Mouse (Mus musculus) mouse embryonic stem cell (cell line): ENCODE measurements around the gene Fam207a.

Experiments used
- in situ Hi-C, 2 experiments: fragments of 300-500 bp; cut with MboI; formaldehyde crosslinking; loops; 1 replicate in 1 of 2; 3 replicates in 1 of 2; pipeline ENCODE4 v1.14.3; 2019 to 2020; ENCODE audit warnings: low sequenced_read_pairs in 2 of 2, low pct_unique_long_range_greater_than_20kb in 1 of 2, mixed read lengths in 1 of 2; ENCODE audit not compliant: unreplicated experiment in 1 of 2

Gene Fam207a

GRCm38 (mm10) chr10:77515385-77516348, at the start of gene Fam207a:
Gene Fam207a, minus strand, starts transcription at chr10:77515785.
- in situ Hi-C loops, result loop anchor here in 1 of 2 experiments (10.0 kb wide), 1 partner anchor 231 kb away; no protein-coding TSS in a partner anchor

DNA sequence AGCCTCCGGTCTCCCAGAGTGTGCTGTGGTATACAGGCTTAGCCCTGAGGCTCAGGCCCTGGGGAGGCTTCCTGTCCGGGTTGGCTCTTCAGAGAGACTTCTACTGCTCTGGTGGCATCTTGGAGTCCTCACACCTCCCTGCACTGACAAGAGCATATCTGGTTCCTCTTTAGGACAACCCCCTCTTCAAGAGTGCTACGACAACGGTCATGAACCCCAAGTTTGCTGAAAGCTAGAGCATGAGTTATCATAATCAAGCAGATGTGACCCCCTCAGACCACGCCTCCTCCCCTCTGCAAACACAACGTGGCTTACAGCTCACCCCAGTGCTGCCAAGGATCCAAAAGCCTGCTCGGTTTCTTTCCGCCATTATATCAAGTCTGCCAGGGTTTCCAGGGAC, 49.4 kb upstream of the Fam207a start:
- in situ Hi-C loops, result no loop called here

GRCm38 (mm10) chr10:77561508-77561907, 45.9 kb upstream of the Fam207a start:
- in situ Hi-C loops, result no loop called here

- in situ Hi-C loops, result no loop called here
Measured at GRCm38 (mm10) chr10:77560830-77561229, 45.2 kb upstream of the Fam207a start.

DNA sequence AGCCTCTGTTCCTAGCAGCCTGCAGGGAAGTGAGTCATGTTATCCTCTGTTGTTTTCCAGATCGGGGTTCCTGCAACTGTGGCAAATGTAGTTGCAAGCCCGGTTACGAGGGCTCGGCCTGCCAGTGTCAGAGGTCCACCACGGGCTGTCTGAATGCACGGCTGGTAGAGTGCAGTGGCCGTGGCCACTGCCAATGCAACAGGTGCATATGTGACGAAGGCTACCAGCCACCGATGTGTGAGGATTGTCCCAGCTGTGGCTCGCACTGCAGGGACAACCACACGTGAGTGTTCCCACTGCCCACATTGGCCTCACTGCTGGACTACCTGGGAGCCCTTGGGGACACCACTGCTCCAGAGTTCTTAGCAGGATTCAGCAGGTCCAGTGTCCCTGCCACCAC, 44.5 kb upstream of the Fam207a start:
- in situ Hi-C loops, result no loop called here

- in situ Hi-C loops, result no loop called here
Measured at GRCm38 (mm10) chr10:77557641-77558040, 42.1 kb upstream of the Fam207a start.

- in situ Hi-C loops, result no loop called here
Measured at GRCm38 (mm10) chr10:77556631-77557030, 41.0 kb upstream of the Fam207a start.

GRCm38 (mm10) chr10:77554918-77555317, 39.3 kb upstream of the Fam207a start:
- in situ Hi-C loops, result no loop called here

- in situ Hi-C loops, result no loop called here
Measured at GRCm38 (mm10) chr10:77553285-77553684, 37.7 kb upstream of the Fam207a start.

- in situ Hi-C loops, result no loop called here
Measured at GRCm38 (mm10) chr10:77552162-77552561, 36.6 kb upstream of the Fam207a start.

- in situ Hi-C loops, result no loop called here
Measured at GRCm38 (mm10) chr10:77550874-77551273, 35.3 kb upstream of the Fam207a start.

- in situ Hi-C loops, result no loop called here
Measured at GRCm38 (mm10) chr10:77548576-77548975, 33.0 kb upstream of the Fam207a start.

DNA sequence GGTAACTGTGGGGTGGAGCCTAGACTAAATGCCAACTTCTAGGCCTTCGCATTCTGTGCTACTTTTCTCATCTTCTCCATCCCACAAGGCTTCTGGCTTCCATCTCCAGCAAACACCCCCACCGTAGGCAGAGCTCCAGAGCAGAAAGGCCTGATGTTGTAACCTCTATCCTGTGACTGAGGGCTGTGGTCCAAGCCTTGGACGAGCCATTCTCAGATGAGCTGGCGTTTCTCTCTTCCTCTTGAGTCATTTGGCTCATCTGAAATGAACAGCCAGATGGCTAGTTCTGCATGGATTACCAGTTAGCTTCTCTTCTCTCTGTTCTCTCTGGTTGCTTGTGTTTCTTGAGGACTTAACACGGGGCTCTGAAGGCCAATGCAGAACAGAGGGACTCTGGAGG, 29.3 kb upstream of the Fam207a start:
- in situ Hi-C loops, result no loop called here

DNA sequence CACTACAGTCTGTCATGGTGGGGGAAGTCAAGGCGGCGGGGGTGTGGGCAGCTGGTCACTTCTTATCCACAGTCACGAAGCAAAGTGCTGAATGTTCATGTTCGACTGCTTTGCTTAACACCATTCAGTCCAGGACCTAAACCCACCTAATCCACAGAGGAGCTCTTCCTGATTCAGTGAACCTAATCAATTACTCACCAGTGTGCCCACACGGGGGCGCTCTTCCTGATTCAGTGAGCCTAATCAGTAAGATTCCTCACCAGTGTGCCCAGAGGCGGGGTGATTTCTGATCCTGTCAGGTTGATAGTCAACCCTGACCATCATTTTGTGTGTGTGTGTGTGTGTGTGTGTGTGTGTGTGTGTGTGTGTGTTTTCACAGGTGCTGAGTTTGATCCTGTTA, 27.6 kb upstream of the Fam207a start:
- in situ Hi-C loops, result no loop called here

DNA sequence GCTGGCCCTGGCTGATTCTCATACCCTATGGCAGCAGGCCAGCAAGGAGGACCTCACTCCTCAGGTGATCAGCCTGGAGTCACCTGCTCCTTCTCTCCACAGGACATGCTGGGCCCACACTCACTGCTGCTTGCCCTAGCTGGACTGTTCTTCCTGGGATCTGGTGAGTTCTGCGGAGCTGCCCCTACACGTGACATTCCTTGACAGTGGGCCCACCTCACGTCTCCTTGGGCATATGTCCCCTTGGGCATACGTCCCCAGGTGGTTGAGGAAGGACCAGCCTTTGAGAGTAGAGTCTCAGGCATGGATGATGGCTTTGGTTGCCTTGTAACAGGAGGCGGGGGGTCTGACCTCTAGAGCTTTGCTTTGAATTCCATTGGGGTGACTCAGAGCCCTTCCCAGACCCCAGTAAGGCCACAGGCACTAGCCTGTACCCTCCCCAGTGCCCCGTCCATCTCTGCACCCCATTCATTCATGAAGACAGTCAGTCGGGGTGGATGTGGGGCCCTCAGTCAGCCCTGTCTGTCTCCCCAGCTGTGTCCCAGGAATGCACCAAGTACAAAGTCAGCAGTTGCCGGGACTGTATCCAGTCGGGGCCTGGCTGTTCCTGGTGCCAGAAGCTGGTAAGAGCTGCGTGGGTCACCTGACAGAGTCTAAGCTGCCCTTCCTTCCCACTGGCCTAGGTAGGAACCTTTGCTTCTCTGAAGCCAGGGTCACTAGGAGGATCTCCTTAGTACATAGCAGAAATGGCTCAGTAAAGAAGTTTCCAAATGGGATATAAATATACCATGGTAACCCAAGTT, 26.5 kb upstream of the Fam207a start:
- in situ Hi-C loops, result no loop called here

DNA sequence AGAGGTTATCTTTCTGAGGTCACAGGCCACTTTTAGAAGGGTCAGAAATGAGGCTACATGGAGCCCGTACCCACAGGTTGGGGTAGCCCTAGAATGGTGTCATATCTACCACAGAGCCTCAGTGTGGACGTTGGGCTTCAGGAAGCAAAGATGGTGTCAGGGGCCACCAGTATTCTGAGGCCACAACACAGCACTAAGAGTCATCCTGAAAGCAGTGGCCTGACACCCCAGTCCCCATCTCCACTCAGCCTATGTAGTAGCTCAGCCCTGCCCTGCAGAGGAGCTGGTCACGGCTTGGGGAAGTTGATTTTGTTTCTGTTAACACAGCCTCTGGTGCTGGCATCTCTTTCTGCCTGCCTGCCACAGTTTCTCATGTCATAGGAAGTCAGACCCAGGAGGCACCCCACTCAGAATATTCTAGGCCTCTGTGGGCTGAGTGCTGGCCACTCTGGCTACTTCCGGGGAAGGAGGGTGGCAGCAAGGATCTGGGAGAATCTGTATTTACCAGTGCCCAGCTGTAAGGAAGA, 25.1 kb upstream of the Fam207a start:
- in situ Hi-C loops, result no loop called here

GRCm38 (mm10) chr10:77539320-77539945, 23.8 kb upstream of the Fam207a start:
- in situ Hi-C loops, result no loop called here

DNA sequence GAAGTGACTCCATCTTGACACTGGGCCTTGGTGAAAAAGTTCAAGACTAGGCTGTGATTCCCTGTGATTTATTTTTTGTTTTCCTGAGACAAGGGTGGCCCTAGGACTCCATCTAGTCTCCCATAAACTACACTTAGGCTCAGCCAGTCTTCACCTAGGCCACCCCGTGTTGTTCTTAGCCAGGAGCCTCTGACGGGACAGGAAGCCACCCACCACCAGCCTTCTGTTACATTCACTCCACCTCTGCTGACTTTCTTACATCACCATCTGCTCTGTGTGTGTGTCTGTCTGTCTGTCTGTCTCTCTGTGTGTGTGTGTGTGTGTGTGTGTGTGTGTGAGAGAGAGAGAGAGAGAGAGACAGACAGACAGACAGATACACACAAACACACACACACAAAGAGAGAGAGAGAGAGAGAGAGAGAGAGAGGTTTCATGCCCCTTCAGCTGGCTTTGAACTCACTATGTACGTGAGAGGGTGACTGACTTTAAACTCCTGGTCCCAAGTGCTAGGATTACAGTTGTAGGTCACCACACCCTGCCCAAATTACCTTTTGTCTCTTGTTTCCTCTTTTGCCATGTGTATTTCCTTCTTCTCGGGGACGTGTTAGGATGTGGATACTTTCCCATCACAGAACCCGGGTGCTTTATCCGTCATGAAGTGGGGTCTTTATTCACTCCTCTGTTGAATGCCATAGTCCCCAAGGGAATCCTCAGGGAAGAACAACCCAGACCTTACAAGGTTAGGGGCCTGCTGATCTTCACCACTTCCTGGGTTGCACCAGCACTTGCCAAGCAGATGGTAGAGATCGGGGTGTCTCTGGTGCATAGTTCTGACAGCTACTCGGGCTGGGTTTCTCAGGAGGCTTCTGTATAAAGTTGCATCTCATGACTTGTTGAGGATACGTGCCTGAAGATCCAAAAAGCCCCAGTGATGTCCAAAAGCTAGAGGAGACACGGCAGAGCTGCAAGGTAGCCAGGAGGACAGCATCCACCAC, 21.9 kb upstream of the Fam207a start:
- in situ Hi-C loops, result no loop called here
